Comparison of ENCODE assay signal across 15 mouse cellular contexts in the genomic region with DNA sequence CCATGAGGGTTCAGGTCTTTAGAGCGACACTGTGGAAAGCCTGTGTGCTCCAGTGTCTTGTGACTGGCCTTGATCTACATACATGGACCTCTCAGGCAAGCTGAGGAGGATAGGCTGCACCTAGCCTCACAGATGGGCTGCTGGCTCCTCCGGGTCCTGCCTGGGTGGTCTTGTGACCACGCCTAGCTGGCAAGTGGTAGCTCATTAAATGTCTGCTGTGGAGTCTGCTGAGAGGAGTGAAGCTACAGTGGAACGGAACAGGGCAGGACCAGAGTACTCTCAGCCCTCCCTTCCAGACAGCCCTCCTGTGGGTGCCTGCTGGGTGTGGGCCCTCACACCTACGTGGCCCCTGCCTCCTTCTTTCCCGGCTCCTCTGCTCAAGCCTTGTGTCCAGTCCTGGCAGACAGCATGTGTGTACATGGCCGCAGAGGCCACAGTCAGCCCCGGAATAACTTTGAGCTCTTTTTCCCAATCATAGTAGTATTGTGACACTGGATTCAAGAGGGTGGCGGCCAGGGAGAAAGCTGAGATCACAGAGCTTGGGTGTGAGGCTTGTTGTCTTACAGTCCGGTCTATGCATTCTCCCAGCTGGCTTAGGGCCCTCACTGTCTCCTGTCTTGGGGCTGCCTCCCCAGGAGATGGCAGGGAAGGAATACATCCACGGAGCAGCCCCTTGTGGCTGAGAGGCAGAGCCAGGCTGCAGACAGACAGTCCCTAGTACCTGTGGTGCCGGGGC.
DNase-seq lines count a peak whose midpoint lies in the region; ATAC-seq and TF ChIP-seq lines count a peak whose summit lies in the region.
"Had no signal": no experiment of that assay in that cellular context is flagged by ENCODE, and none has a peak within 500 bp of the region (broad histone marks: within the 10 kb centered on the region; RNA-seq: fewer than 3 reads in every experiment).

No protein-coding gene starts in this region.

- H3K4me2 ChIP-seq in forebrain, embryonic 11.5 days (ENCODE audit: low read depth, low read length, severe bottlenecking): no peak overlapping the region
- no peak overlapping the region for H3K4me2 ChIP-seq in kidney, postnatal 0 days (ENCODE audit: low read length)
- no peak overlapping the region for H3K4me2 ChIP-seq in embryonic facial prominence, embryonic 12.5 days (replicated peaks)
- H3K4me2 ChIP-seq in limb, embryonic 14.5 days (replicated peaks; ENCODE audit: low read depth, low read length, severe bottlenecking): no peak overlapping the region
- no peak overlapping the region for H3K4me2 ChIP-seq in hindbrain, embryonic 13.5 days
- H3K4me2 ChIP-seq: liver, embryonic 12.5 days; midbrain, embryonic 11.5 days; neural tube, embryonic 12.5 days had no signal

- peaks cover 37% of the 10 kb centered on the region for H3K4me1 ChIP-seq in forebrain, embryonic 10.5 days
- H3K4me1 ChIP-seq in forebrain, embryonic 11.5 days (replicated peaks; ENCODE audit: control insufficient read depth, insufficient read depth, low read length): 0 out of 2 replicates have a peak, but pooled peaks cover 2% of the 10 kb centered on the region
- peaks cover 25% of the 10 kb centered on the region for H3K4me1 ChIP-seq in kidney, postnatal 0 days (replicated peaks; ENCODE audit: insufficient read depth, low read length)
- H3K4me1 ChIP-seq in embryonic facial prominence, embryonic 12.5 days: peaks cover 18% of the 10 kb centered on the region
- peaks cover 35% of the 10 kb centered on the region for H3K4me1 ChIP-seq in limb, embryonic 14.5 days (ENCODE audit: control insufficient read depth, insufficient read depth, low read length)
- H3K4me1 ChIP-seq in hindbrain, embryonic 13.5 days (replicated peaks): peaks cover 27% of the 10 kb centered on the region

- TF ChIP-seq CTCF in kidney, postnatal 0 days (IDR thresholded peaks at IDR 0.05; ENCODE audit: low read depth): no peak; the same call in 1 of the 2 replicates

- H3K27ac ChIP-seq in forebrain, embryonic 10.5 days: peak overlapping the region; percentile 3; the same call in 1 of the 2 replicates
- H3K27ac ChIP-seq in forebrain, embryonic 11.5 days (ENCODE audit: low read depth, low read length): no peak overlapping the region
- H3K27ac ChIP-seq in kidney, postnatal 0 days: peak overlapping the region; percentile 3; the same call in 1 of the 2 replicates
- no peak overlapping the region for H3K27ac ChIP-seq in embryonic facial prominence, embryonic 12.5 days
- H3K27ac ChIP-seq in limb, embryonic 14.5 days (replicated peaks; ENCODE audit: low read depth, low read length): peak overlapping the region; percentile 34; the same call in 1 of the 2 replicates
- H3K27ac ChIP-seq in hindbrain, embryonic 13.5 days: no peak overlapping the region; the same call in 1 of the 2 replicates
- H3K27ac ChIP-seq: liver, embryonic 12.5 days; neural tube, embryonic 12.5 days had no signal

- WGBS in forebrain, embryonic 10.5 days: 85% methylated on average over 12 of the region's 12 CpGs
- 84% methylated on average over 12 of the region's 12 CpGs for WGBS in forebrain, embryonic 11.5 days
- WGBS in kidney, postnatal 0 days: 59% methylated on average over 12 of the region's 12 CpGs
- WGBS in embryonic facial prominence, embryonic 12.5 days: 73% methylated on average over 12 of the region's 12 CpGs
- WGBS in limb, embryonic 14.5 days: 51% methylated on average over 12 of the region's 12 CpGs
- 84% methylated on average over 12 of the region's 12 CpGs for WGBS in hindbrain, embryonic 13.5 days

- no peaks in the 10 kb centered on the region for H3K27me3 ChIP-seq in forebrain, embryonic 10.5 days (ENCODE audit: poor library complexity, severe bottlenecking)
- H3K27me3 ChIP-seq in forebrain, embryonic 11.5 days (ENCODE audit: control insufficient read depth, insufficient read depth, low read length): no peaks in the 10 kb centered on the region
- no peaks in the 10 kb centered on the region for H3K27me3 ChIP-seq in kidney, postnatal 0 days (ENCODE audit: insufficient read depth, low read length)
- no peaks in the 10 kb centered on the region for H3K27me3 ChIP-seq in embryonic facial prominence, embryonic 12.5 days
- no peaks in the 10 kb centered on the region for H3K27me3 ChIP-seq in limb, embryonic 14.5 days (ENCODE audit: control insufficient read depth, insufficient read depth, low read length)
- no peaks in the 10 kb centered on the region for H3K27me3 ChIP-seq in hindbrain, embryonic 13.5 days
- H3K27me3 ChIP-seq: liver, embryonic 12.5 days; neural tube, embryonic 12.5 days had no signal

- H3K4me3 ChIP-seq in forebrain, embryonic 10.5 days: no peak overlapping the region
- H3K4me3 ChIP-seq in forebrain, embryonic 11.5 days (ENCODE audit: low read depth, low read length): no peak overlapping the region
- H3K4me3 ChIP-seq in kidney, postnatal 0 days (replicated peaks; ENCODE audit: low read depth, low read length): no peak overlapping the region
- H3K4me3 ChIP-seq in embryonic facial prominence, embryonic 12.5 days: no peak overlapping the region
- H3K4me3 ChIP-seq in limb, embryonic 14.5 days (replicated peaks; ENCODE audit: low read length): no peak overlapping the region
- H3K4me3 ChIP-seq in hindbrain, embryonic 13.5 days: no peak overlapping the region
- H3K4me3 ChIP-seq: erythroblast, embryonic 14.5 days; liver, embryonic 12.5 days; neural tube, embryonic 12.5 days had no signal

- no peak overlapping the region for H3K9ac ChIP-seq in forebrain, embryonic 11.5 days (ENCODE audit: low read length)
- H3K9ac ChIP-seq in kidney, postnatal 0 days (ENCODE audit: low read depth, low read length): peak overlapping the region; percentile 2; the same call in 1 of the 2 replicates
- 0 out of 2 replicates have a peak overlapping the region, but pooled peaks have one; percentile 2 for H3K9ac ChIP-seq in embryonic facial prominence, embryonic 12.5 days
- H3K9ac ChIP-seq in limb, embryonic 14.5 days (ENCODE audit: low read depth, low read length, severe bottlenecking): no peak overlapping the region
- H3K9ac ChIP-seq in hindbrain, embryonic 13.5 days: no peak overlapping the region
- H3K9ac ChIP-seq: liver, embryonic 12.5 days; neural tube, embryonic 12.5 days had no signal

- ATAC-seq in forebrain, embryonic 11.5 days (replicated peaks; ENCODE audit: low FRiP score): no peak
- ATAC-seq in kidney, postnatal 0 days (replicated peaks; ENCODE audit: low FRiP score, low read depth): no peak
- ATAC-seq in embryonic facial prominence, embryonic 12.5 days (ENCODE audit: insufficient number of reproducible peaks, insufficient read depth, low FRiP score, low TSS enrichment): no peak
- peak; percentile 32; the same call in 1 of the 2 replicates for ATAC-seq in limb, embryonic 14.5 days (ENCODE audit: low FRiP score, low read depth)
- ATAC-seq in erythroblast, adult 5-6 weeks (replicated peaks; ENCODE audit: low FRiP score, poor library complexity, severe bottlenecking): no peak
- no peak for ATAC-seq in hindbrain, embryonic 13.5 days (ENCODE audit: low FRiP score)
- ATAC-seq: liver, embryonic 12.5 days had no signal

- peaks cover 85% of the 10 kb centered on the region for H3K36me3 ChIP-seq in forebrain, embryonic 10.5 days (replicated peaks)
- no peaks in the 10 kb centered on the region for H3K36me3 ChIP-seq in forebrain, embryonic 11.5 days (ENCODE audit: control insufficient read depth, insufficient read depth, low read length)
- peaks cover 39% of the 10 kb centered on the region; the same call in 1 of the 2 replicates for H3K36me3 ChIP-seq in kidney, postnatal 0 days (ENCODE audit: insufficient read depth, low read length)
- peaks cover 61% of the 10 kb centered on the region for H3K36me3 ChIP-seq in embryonic facial prominence, embryonic 12.5 days
- peaks cover 75% of the 10 kb centered on the region for H3K36me3 ChIP-seq in limb, embryonic 14.5 days (ENCODE audit: control insufficient read depth, insufficient read depth, low read length)
- peaks cover 57% of the 10 kb centered on the region for H3K36me3 ChIP-seq in hindbrain, embryonic 13.5 days

- H3K9me3 ChIP-seq in forebrain, embryonic 10.5 days: no peaks in the 10 kb centered on the region
- no peaks in the 10 kb centered on the region for H3K9me3 ChIP-seq in forebrain, embryonic 11.5 days (ENCODE audit: control insufficient read depth, low read length)
- H3K9me3 ChIP-seq in kidney, postnatal 0 days (replicated peaks; ENCODE audit: low read length): no peaks in the 10 kb centered on the region
- H3K9me3 ChIP-seq in embryonic facial prominence, embryonic 12.5 days: no peaks in the 10 kb centered on the region
- no peaks in the 10 kb centered on the region for H3K9me3 ChIP-seq in limb, embryonic 14.5 days (ENCODE audit: control insufficient read depth, low read length)
- H3K9me3 ChIP-seq in hindbrain, embryonic 13.5 days: no peaks in the 10 kb centered on the region
- H3K9me3 ChIP-seq: liver, embryonic 12.5 days; neural tube, embryonic 12.5 days had no signal

- no peak for DNase-seq in forebrain, embryonic 10.5 days (ENCODE audit: extremely low spot score, low spot score)
- DNase-seq in forebrain, embryonic 11.5 days (ENCODE audit: low spot score): no peak
- DNase-seq in kidney, postnatal 0 days (ENCODE audit: low spot score): no peak
- DNase-seq in kidney, adult 18-20 months: no peak
- no peak for DNase-seq in limb, embryonic 14.5 days (ENCODE audit: low spot score)
- DNase-seq: adrenal gland, postnatal 25 days; cerebellum, adult 2 months; right cerebral cortex, postnatal 25 days had no signal

- no peak for TF ChIP-seq POLR2A in limb, embryonic 14.5 days (IDR thresholded peaks at IDR 0.05; ENCODE audit: borderline replicate concordance, extremely low read depth, insufficient read depth, insufficient read length)

Comparison
In these comparisons a context has a peak if more than half of its experiments do, and no peak if none do; other contexts are left out.
1. H3K27ac ChIP-seq: peak in forebrain, embryonic 10.5 days (single experiment), kidney, postnatal 0 days (single experiment) and limb, embryonic 14.5 days (single experiment); none in forebrain, embryonic 11.5 days (single experiment), embryonic facial prominence, embryonic 12.5 days (single experiment) and hindbrain, embryonic 13.5 days (single experiment).
2. H3K9ac ChIP-seq: peak in kidney, postnatal 0 days (single experiment) and embryonic facial prominence, embryonic 12.5 days (single experiment); none in forebrain, embryonic 11.5 days (single experiment), limb, embryonic 14.5 days (single experiment) and hindbrain, embryonic 13.5 days (single experiment).